Mouse (Mus musculus): ENCODE measurements around the gene Cyp2w1. TPM values are rescaled to one million over a fixed set of nuclear protein-coding genes. Genes with fewer than 3 reads are reported as not detected.

The Cyp2w1 gene
- total and polyA plus RNA-seq, 2 experiments: not detected

- H3K27me3 ChIP-seq (ENCODE audit: control insufficient read depth, insufficient read depth, low read length): no peaks in the 10 kb centered on the region
- peaks cover 4% of the 10 kb centered on the region; the same call in 1 of the 2 replicates for H3K79me2 ChIP-seq (ENCODE audit: control insufficient read depth, insufficient read depth, low read length)
- no peak overlapping the region for H3K4me3 ChIP-seq (ENCODE audit: insufficient read depth, low read depth, low read length)
- no peak for DNase-seq (ENCODE audit: extremely low read depth, low read depth, low spot score)
- 78% methylated on average over 7 of the region's 7 CpGs for WGBS
- H3K36me3 ChIP-seq (ENCODE audit: control insufficient read depth, insufficient read depth, low read length): no peaks in the 10 kb centered on the region
- peaks cover 45% of the 10 kb centered on the region for H3K4me1 ChIP-seq (ENCODE audit: control insufficient read depth, insufficient read depth, low read length)
- H3K27ac ChIP-seq (replicated peaks; ENCODE audit: insufficient read depth, low read depth, low read length): peak overlapping the region; percentile 92
- TF ChIP-seq POLR2A (IDR thresholded peaks at IDR 0.05; ENCODE audit: extremely low read depth, insufficient read depth, low read length) (no peak), CTCF (IDR thresholded peaks at IDR 0.05; ENCODE audit: low read depth, low read length) (no peak)
- no peak overlapping the region for H3K9ac ChIP-seq (ENCODE audit: low read depth, low read length)
Measured at GRCm38 (mm10) chr5:139378271-139378556, 25.8 kb downstream of the Cyp2w1 start.

DNA sequence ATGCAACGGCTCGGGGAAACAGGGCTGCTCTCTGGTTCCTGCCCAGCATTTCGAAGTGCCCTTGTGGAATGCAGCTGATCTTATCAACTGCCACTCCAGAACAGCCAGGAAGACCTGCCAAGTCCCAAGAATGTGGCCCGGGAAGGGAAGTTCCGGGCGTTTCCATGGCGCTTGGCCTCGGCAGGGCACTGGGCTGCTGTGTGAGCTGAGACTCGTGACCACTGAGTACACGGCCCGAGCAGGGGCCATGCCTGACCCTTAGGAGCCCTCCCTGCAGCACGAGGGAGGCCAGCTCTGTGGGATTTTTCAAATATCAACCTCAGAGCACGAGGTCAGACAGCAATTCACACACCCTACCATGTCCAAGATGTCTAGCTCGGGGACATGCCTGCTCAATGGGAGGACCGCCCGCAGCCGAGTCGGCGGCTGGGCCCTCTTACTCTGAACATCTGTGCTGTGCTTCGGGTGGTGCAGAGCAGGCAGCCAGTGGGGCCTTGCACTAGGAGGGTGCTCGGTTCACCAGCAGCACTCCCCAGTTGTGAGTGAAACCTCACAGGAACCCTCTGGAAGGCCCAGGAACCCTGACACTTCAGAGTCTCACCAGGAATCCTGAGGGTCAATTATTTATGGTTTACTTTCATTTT lies 26.7 kb downstream of the Cyp2w1 start:
- H3K27me3 ChIP-seq (ENCODE audit: control insufficient read depth, insufficient read depth, low read length): no peaks in the 10 kb centered on the region
- H3K4me3 ChIP-seq (ENCODE audit: insufficient read depth, low read depth, low read length): no peak overlapping the region
- H3K36me3 ChIP-seq (ENCODE audit: control insufficient read depth, insufficient read depth, low read length): no peaks in the 10 kb centered on the region
- peaks cover 47% of the 10 kb centered on the region for H3K4me1 ChIP-seq (ENCODE audit: control insufficient read depth, insufficient read depth, low read length)
- no peak for TF ChIP-seq POLR2A (IDR thresholded peaks at IDR 0.05; ENCODE audit: extremely low read depth, insufficient read depth, low read length)
- TF ChIP-seq CTCF (IDR thresholded peaks at IDR 0.05; ENCODE audit: low read depth, low read length): no peak
- WGBS: 26% methylated on average over 21 of the region's 21 CpGs
- peak overlapping the region; percentile 92 for H3K27ac ChIP-seq (replicated peaks; ENCODE audit: insufficient read depth, low read depth, low read length)
- H3K79me2 ChIP-seq (ENCODE audit: control insufficient read depth, insufficient read depth, low read length): peaks cover 10% of the 10 kb centered on the region; the same call in 1 of the 2 replicates
- DNase-seq (ENCODE audit: extremely low read depth, low read depth, low spot score): peak; percentile 92
- peak overlapping the region; percentile 25 for H3K9ac ChIP-seq (ENCODE audit: low read depth, low read length)

DNA sequence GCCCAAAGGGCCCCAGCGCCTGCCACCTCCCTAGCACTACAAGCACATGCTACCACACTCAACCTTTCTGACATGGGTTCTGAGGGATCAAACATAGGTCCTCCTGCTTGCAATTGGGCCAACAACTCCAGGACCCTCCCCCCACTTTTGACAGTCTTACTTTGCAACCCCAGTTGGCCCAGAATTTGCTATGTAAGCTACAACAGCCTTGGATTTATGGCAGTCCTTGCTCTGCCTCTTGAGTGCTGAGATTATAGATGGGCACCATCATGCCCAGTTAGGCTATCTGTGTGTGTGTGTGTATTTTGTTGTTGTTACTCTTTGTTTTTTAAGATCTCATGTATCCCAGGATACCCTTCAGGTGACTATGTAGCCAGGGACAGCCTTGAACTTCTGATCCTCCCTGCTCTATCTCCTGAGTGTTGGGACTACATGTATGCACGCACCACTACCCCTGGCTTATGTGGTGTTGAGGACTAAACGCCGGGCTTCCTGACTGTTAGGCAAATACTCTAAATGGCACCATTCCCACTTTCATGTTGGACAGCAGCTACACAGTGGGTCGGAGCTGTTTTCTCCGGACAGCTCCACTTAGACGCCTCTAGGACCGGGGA lies 27.5 kb downstream of the Cyp2w1 start:
- H3K4me3 ChIP-seq (ENCODE audit: insufficient read depth, low read depth, low read length): no peak overlapping the region
- H3K27me3 ChIP-seq (ENCODE audit: control insufficient read depth, insufficient read depth, low read length): no peaks in the 10 kb centered on the region
- H3K4me1 ChIP-seq (ENCODE audit: control insufficient read depth, insufficient read depth, low read length): peaks cover 46% of the 10 kb centered on the region

GRCm38 (mm10) chr5:139380385-139381248 lies 28.2 kb downstream of the Cyp2w1 start:
- H3K9ac ChIP-seq (ENCODE audit: low read depth, low read length): peak overlapping the region; percentile 92
- H3K4me1 ChIP-seq (ENCODE audit: control insufficient read depth, insufficient read depth, low read length): peaks cover 47% of the 10 kb centered on the region
- H3K27me3 ChIP-seq (ENCODE audit: control insufficient read depth, insufficient read depth, low read length): no peaks in the 10 kb centered on the region
- no peaks in the 10 kb centered on the region for H3K36me3 ChIP-seq (ENCODE audit: control insufficient read depth, insufficient read depth, low read length)
- DNase-seq (ENCODE audit: extremely low read depth, low read depth, low spot score): peak; percentile 89
- TF ChIP-seq CTCF (IDR thresholded peaks at IDR 0.05; ENCODE audit: low read depth, low read length): no peak
- TF ChIP-seq POLR2A (IDR thresholded peaks at IDR 0.05; ENCODE audit: extremely low read depth, insufficient read depth, low read length): peak; percentile 74
- peaks cover 18% of the 10 kb centered on the region; the same call in 1 of the 2 replicates for H3K79me2 ChIP-seq (ENCODE audit: control insufficient read depth, insufficient read depth, low read length)
- WGBS: under 1% methylated on average over 73 of the region's 73 CpGs
- peak overlapping the region; percentile 97 for H3K27ac ChIP-seq (replicated peaks; ENCODE audit: insufficient read depth, low read depth, low read length)
- peak overlapping the region; percentile 82 for H3K4me3 ChIP-seq (ENCODE audit: insufficient read depth, low read depth, low read length)

More for the DNA sequence above, 27.5 kb downstream of the Cyp2w1 start:
- Histone ChIP-seq H3K9ac (ENCODE audit: low read depth, low read length) (peak overlapping the region; percentile 38), H3K79me2 (ENCODE audit: control insufficient read depth, insufficient read depth, low read length) (peaks cover 11% of the 10 kb centered on the region; the same call in 1 of the 2 replicates), H3K27ac (replicated peaks; ENCODE audit: insufficient read depth, low read depth, low read length) (peak overlapping the region; percentile 92), H3K36me3 (ENCODE audit: control insufficient read depth, insufficient read depth, low read length) (no peaks in the 10 kb centered on the region)
- DNase-seq (ENCODE audit: extremely low read depth, low read depth, low spot score): no peak
- WGBS: 14% methylated on average over 8 of the region's 8 CpGs
- no peak for TF ChIP-seq CTCF (IDR thresholded peaks at IDR 0.05; ENCODE audit: low read depth, low read length)
- 0 out of 2 replicates have a peak, but pooled peaks have one; percentile 18 for TF ChIP-seq POLR2A (IDR thresholded peaks at IDR 0.05; ENCODE audit: extremely low read depth, insufficient read depth, low read length)

DNA sequence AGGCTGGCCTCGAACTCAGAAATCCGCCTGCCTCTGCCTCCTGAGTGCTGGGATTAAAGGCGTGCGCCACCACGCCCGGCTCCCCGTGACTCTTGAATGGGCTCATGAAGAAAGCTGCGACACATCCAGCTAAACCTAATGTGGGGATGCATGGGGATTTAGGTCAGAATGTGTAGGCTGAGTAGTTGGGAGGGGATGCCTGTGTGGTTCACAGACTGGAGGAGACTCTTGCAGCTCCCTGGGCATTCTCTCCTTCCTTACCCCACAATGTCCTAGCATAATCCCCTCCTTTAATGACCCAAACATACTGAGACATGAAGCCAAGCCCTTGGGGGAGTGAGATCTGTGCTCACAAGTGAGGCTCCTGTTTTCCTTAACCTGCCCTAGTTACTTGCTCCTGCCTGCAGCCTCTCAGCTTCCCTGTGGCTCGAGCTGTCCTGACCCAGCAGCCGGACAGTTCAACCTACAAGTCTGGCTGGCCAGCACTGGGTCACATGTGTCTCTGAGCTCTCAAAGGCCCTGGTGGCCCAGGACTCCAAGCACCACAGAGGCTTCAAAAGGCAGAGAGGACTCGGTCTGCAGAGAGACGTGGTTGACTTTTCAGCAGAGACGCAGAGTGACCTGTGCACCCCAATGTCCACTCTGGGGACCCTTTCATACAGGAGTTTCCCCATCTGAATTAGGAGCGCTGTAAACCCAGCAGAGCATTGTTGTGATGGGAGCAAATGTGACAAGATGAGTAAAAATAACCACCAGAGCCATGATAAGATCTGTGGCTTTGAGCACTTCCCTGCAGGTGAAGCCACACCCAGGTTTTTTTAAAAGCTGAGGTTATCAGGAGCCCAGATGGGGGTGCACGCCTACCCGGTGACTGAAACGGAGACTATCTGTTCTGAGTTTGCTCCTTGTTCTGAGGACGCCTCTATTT lies 29.4 kb downstream of the Cyp2w1 start:
- TF ChIP-seq POLR2A (IDR thresholded peaks at IDR 0.05; ENCODE audit: extremely low read depth, insufficient read depth, low read length) (peak; percentile 61; the same call in 1 of the 2 replicates), CTCF (IDR thresholded peaks at IDR 0.05; ENCODE audit: low read depth, low read length) (no peak)
- Histone ChIP-seq H3K27me3 (ENCODE audit: control insufficient read depth, insufficient read depth, low read length) (no peaks in the 10 kb centered on the region), H3K27ac (replicated peaks; ENCODE audit: insufficient read depth, low read depth, low read length) (peak overlapping the region; percentile 97), H3K9ac (ENCODE audit: low read depth, low read length) (peak overlapping the region; percentile 82), H3K4me1 (ENCODE audit: control insufficient read depth, insufficient read depth, low read length) (peaks cover 56% of the 10 kb centered on the region), H3K79me2 (ENCODE audit: control insufficient read depth, insufficient read depth, low read length) (peaks cover 27% of the 10 kb centered on the region; the same call in 1 of the 2 replicates), H3K36me3 (ENCODE audit: control insufficient read depth, insufficient read depth, low read length) (no peaks in the 10 kb centered on the region), H3K4me3 (ENCODE audit: insufficient read depth, low read depth, low read length) (peak overlapping the region; percentile 59)
- 18% methylated on average over 18 of the region's 18 CpGs for WGBS
- DNase-seq (ENCODE audit: extremely low read depth, low read depth, low spot score): peak; percentile 81

Data from liver, adult 2 months (tissue).